Comparison of ENCODE assay signal across 9 mouse cellular contexts in genomic region chr8:114018364-114018763, GRCm38 (mm10).
A peak's percentile ranks its signal among the peaks of the same experiment; 100 is the strongest.
DNase-seq lines count a peak whose midpoint lies in the region; ATAC-seq and TF ChIP-seq lines count a peak whose summit lies in the region.
"Had no signal": no experiment of that assay in that cellular context is flagged by ENCODE, and none has a peak within 500 bp of the region (broad histone marks: within the 10 kb centered on the region; RNA-seq: fewer than 3 reads in every experiment).

No protein-coding gene starts in this region.

- H3K9me3 ChIP-seq in hindbrain, postnatal 0 days (ENCODE audit: low read length): no peaks in the 10 kb centered on the region
- no peaks in the 10 kb centered on the region for H3K9me3 ChIP-seq in hindbrain, embryonic 16.5 days (ENCODE audit: control insufficient read depth, low read length)
- no peaks in the 10 kb centered on the region for H3K9me3 ChIP-seq in heart, embryonic 15.5 days (replicated peaks)
- H3K9me3 ChIP-seq in lung, embryonic 15.5 days: no peaks in the 10 kb centered on the region

- no peak overlapping the region for H3K4me3 ChIP-seq in hindbrain, postnatal 0 days (ENCODE audit: low read length)
- H3K4me3 ChIP-seq in hindbrain, embryonic 16.5 days (ENCODE audit: low read length): no peak overlapping the region
- no peak overlapping the region for H3K4me3 ChIP-seq in heart, embryonic 15.5 days
- no peak overlapping the region for H3K4me3 ChIP-seq in lung, embryonic 15.5 days

- no peak overlapping the region for H3K4me2 ChIP-seq in hindbrain, postnatal 0 days (ENCODE audit: low read depth, low read length)
- no peak overlapping the region for H3K4me2 ChIP-seq in hindbrain, embryonic 16.5 days (ENCODE audit: low read length)
- 0 out of 2 replicates have a peak overlapping the region, but pooled peaks have one; percentile 8 for H3K4me2 ChIP-seq in heart, embryonic 15.5 days
- H3K4me2 ChIP-seq in lung, embryonic 15.5 days: no peak overlapping the region

- TF ChIP-seq CTCF in hindbrain, postnatal 0 days (IDR thresholded peaks at IDR 0.05; ENCODE audit: low read depth): no peak
- TF ChIP-seq CTCF in brain, embryonic 14.5 days (IDR thresholded peaks at IDR 0.05; ENCODE audit: borderline replicate concordance, extremely low read depth, insufficient read depth, insufficient read length): no peak

- no peaks in the 10 kb centered on the region for H3K36me3 ChIP-seq in hindbrain, postnatal 0 days (ENCODE audit: insufficient read depth, low read length)
- H3K36me3 ChIP-seq in hindbrain, embryonic 16.5 days (ENCODE audit: control insufficient read depth, insufficient read depth, low read length): no peaks in the 10 kb centered on the region
- H3K36me3 ChIP-seq in heart, embryonic 15.5 days: no peaks in the 10 kb centered on the region
- no peaks in the 10 kb centered on the region for H3K36me3 ChIP-seq in lung, embryonic 15.5 days

- 32% methylated on average over 5 of the region's 5 CpGs for WGBS in hindbrain, postnatal 0 days
- WGBS in hindbrain, embryonic 16.5 days: 50% methylated on average over 5 of the region's 5 CpGs
- 6% methylated on average over 5 of the region's 5 CpGs for WGBS in heart, embryonic 15.5 days
- WGBS in lung, embryonic 15.5 days: 8% methylated on average over 5 of the region's 5 CpGs

- no peaks in the 10 kb centered on the region for H3K27me3 ChIP-seq in hindbrain, postnatal 0 days (ENCODE audit: insufficient read depth, low read length)
- H3K27me3 ChIP-seq in hindbrain, embryonic 16.5 days (replicated peaks; ENCODE audit: control insufficient read depth, insufficient read depth, low read length): no peaks in the 10 kb centered on the region
- H3K27me3 ChIP-seq in heart, embryonic 15.5 days: no peaks in the 10 kb centered on the region
- H3K27me3 ChIP-seq in lung, embryonic 15.5 days: peaks cover 15% of the 10 kb centered on the region

- no peak for ATAC-seq in hindbrain, postnatal 0 days
- ATAC-seq in hindbrain, embryonic 16.5 days: no peak
- ATAC-seq in heart, embryonic 15.5 days (replicated peaks; ENCODE audit: insufficient number of reproducible peaks, insufficient read depth, low FRiP score, low read depth): peak; percentile 84
- peak; percentile 90 for ATAC-seq in lung, embryonic 15.5 days (ENCODE audit: borderline replicate concordance, extremely low read depth, low FRiP score, low TSS enrichment)

- H3K9ac ChIP-seq in hindbrain, postnatal 0 days (replicated peaks; ENCODE audit: low read length): no peak overlapping the region
- H3K9ac ChIP-seq in hindbrain, embryonic 16.5 days (ENCODE audit: low read depth, low read length): no peak overlapping the region
- H3K9ac ChIP-seq in heart, embryonic 15.5 days: no peak overlapping the region
- no peak overlapping the region for H3K9ac ChIP-seq in lung, embryonic 15.5 days

- no peak for TF ChIP-seq POLR2A in brain, embryonic 14.5 days (IDR thresholded peaks at IDR 0.05; ENCODE audit: borderline replicate concordance, extremely low read depth, insufficient read depth, insufficient read length, poor library complexity, severe bottlenecking)

- H3K27ac ChIP-seq in hindbrain, postnatal 0 days: no peak overlapping the region
- H3K27ac ChIP-seq in hindbrain, embryonic 16.5 days (ENCODE audit: low read depth, low read length): no peak overlapping the region
- H3K27ac ChIP-seq in heart, embryonic 15.5 days: peak overlapping the region; percentile 77
- H3K27ac ChIP-seq in lung, embryonic 15.5 days: peak overlapping the region; percentile 2; the same call in 1 of the 2 replicates
- H3K27ac ChIP-seq: macrophage had no signal

- intact Hi-C loops in gastrocnemius, postnatal 14 days (cut with DNase I; ENCODE audit: low total_unique reads): no loop called here

- peak; percentile 58 for DNase-seq in hindbrain, postnatal 0 days (ENCODE audit: low spot score)
- peak; percentile 65 for DNase-seq in brain, embryonic 14.5 days (ENCODE audit: low read depth)
- DNase-seq in gastrocnemius, adult 18-20 months (ENCODE audit: low spot score): no peak
- DNase-seq in gastrocnemius, postnatal 14 days: no peak
- DNase-seq in gastrocnemius, postnatal 10 days: no peak

- no peaks in the 10 kb centered on the region for H3K4me1 ChIP-seq in hindbrain, postnatal 0 days (ENCODE audit: insufficient read depth, low read length)
- H3K4me1 ChIP-seq in hindbrain, embryonic 16.5 days (ENCODE audit: control insufficient read depth, insufficient read depth, low read depth, low read length): no peaks in the 10 kb centered on the region
- peaks cover 11% of the 10 kb centered on the region for H3K4me1 ChIP-seq in heart, embryonic 15.5 days (replicated peaks)
- peaks cover 15% of the 10 kb centered on the region for H3K4me1 ChIP-seq in lung, embryonic 15.5 days

Comparison
In these comparisons a context has a peak if more than half of its experiments do, and no peak if none do; other contexts are left out.
1. ATAC-seq: peak in heart, embryonic 15.5 days (single experiment) and lung, embryonic 15.5 days (single experiment); none in hindbrain, postnatal 0 days (single experiment) and hindbrain, embryonic 16.5 days (single experiment).
2. DNase-seq: peak in hindbrain, postnatal 0 days (single experiment) and brain, embryonic 14.5 days (single experiment); none in gastrocnemius, adult 18-20 months (single experiment), gastrocnemius, postnatal 14 days (single experiment) and gastrocnemius, postnatal 10 days (single experiment).
3. H3K27ac ChIP-seq: peak in heart, embryonic 15.5 days (single experiment) and lung, embryonic 15.5 days (single experiment); none in hindbrain, postnatal 0 days (single experiment) and hindbrain, embryonic 16.5 days (single experiment).